Mouse (Mus musculus): ENCODE data around the gene Clptm1. TPM values are rescaled to one million over a fixed set of nuclear protein-coding genes. Genes with fewer than 3 reads are reported as not detected.

Clptm1 gene
- total and polyA plus RNA-seq, 2 experiments from 2014 or later, result 109 to 136 TPM

GRCm38 (mm10) chr7:19633855-19634254 is 31.0 kb downstream of the Clptm1 start:
- WGBS, result 96% methylated on average over 15 of the region's 15 CpGs

DNA sequence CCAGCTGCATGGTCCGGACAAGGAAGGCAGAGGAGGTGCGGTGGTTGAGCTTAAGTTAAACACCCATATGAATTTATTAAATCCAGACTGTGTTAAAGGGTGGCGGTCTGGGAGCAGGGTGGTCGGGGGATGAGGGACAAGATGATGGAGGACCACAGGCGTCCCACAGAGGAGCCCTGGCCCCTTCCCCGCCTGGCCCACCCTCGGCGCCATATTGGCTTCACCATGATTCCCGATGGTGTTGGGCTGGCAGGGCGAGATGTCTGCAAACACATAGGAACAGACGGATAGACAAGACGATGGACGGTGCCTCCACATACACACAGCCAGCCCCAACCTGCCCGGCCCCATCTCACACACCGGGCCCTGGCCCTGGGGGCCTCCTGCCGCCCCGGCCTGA is 31.6 kb downstream of the Clptm1 start:
- Histone ChIP-seq H3K27ac (ENCODE audit: low read depth, low read length) (no peak overlapping the region), H3K27me3 (ENCODE audit: insufficient read depth, low read length) (no peaks in the 10 kb centered on the region), H3K9ac (no peak overlapping the region), H3K4me3 (ENCODE audit: low read depth, low read length) (no peak overlapping the region), H3K4me1 (ENCODE audit: insufficient read depth) (no peaks in the 10 kb centered on the region), H3K36me3 (ENCODE audit: insufficient read depth) (peaks cover 58% of the 10 kb centered on the region), H3K4me2 (ENCODE audit: low read depth) (no peak overlapping the region), H3K9me3 (ENCODE audit: low read length) (no peaks in the 10 kb centered on the region)
- DNase-seq, result no peak
- WGBS, result 90% methylated on average over 17 of the region's 17 CpGs
- TF ChIP-seq CTCF (IDR thresholded peaks at IDR 0.05; ENCODE audit: low read depth), result no peak
- ATAC-seq, result no peak

More at GRCm38 (mm10) chr7:19633855-19634254, 31.0 kb downstream of the Clptm1 start:
- no peaks in the 10 kb centered on the region for H3K9me3 ChIP-seq (ENCODE audit: low read length)
- H3K36me3 ChIP-seq (ENCODE audit: insufficient read depth), result peaks cover 65% of the 10 kb centered on the region
- ATAC-seq, result no peak
- H3K4me3 ChIP-seq (ENCODE audit: low read depth, low read length), result no peak overlapping the region
- no peaks in the 10 kb centered on the region for H3K4me1 ChIP-seq (ENCODE audit: insufficient read depth)
- DNase-seq, result no peak
- H3K27me3 ChIP-seq (ENCODE audit: insufficient read depth, low read length), result no peaks in the 10 kb centered on the region
- H3K4me2 ChIP-seq (ENCODE audit: low read depth), result no peak overlapping the region
- TF ChIP-seq CTCF (IDR thresholded peaks at IDR 0.05; ENCODE audit: low read depth), result no peak
- no peak overlapping the region for H3K9ac ChIP-seq
- no peak overlapping the region for H3K27ac ChIP-seq (ENCODE audit: low read depth, low read length)

- Histone ChIP-seq H3K4me2 (ENCODE audit: low read depth) (no peak overlapping the region), H3K9ac (no peak overlapping the region), H3K27ac (ENCODE audit: low read depth, low read length) (no peak overlapping the region), H3K9me3 (ENCODE audit: low read length) (no peaks in the 10 kb centered on the region), H3K27me3 (ENCODE audit: insufficient read depth, low read length) (no peaks in the 10 kb centered on the region), H3K36me3 (ENCODE audit: insufficient read depth) (peaks cover 54% of the 10 kb centered on the region), H3K4me3 (ENCODE audit: low read depth, low read length) (no peak overlapping the region), H3K4me1 (ENCODE audit: insufficient read depth) (no peaks in the 10 kb centered on the region)
- ATAC-seq (no peak), DNase-seq (no peak)
- TF ChIP-seq CTCF (IDR thresholded peaks at IDR 0.05; ENCODE audit: low read depth), result no peak
These were observed 32.1 kb downstream of the Clptm1 start for GRCm38 (mm10) chr7:19632720-19633119.

GRCm38 (mm10) chr7:19632275-19632674 is 32.6 kb downstream of the Clptm1 start:
- no peak for TF ChIP-seq CTCF (IDR thresholded peaks at IDR 0.05; ENCODE audit: low read depth)
- H3K9ac ChIP-seq, result no peak overlapping the region
- H3K27ac ChIP-seq (ENCODE audit: low read depth, low read length), result no peak overlapping the region
- DNase-seq, result no peak
- H3K4me2 ChIP-seq (ENCODE audit: low read depth), result no peak overlapping the region
- no peaks in the 10 kb centered on the region for H3K4me1 ChIP-seq (ENCODE audit: insufficient read depth)
- H3K27me3 ChIP-seq (ENCODE audit: insufficient read depth, low read length), result no peaks in the 10 kb centered on the region
- no peaks in the 10 kb centered on the region for H3K9me3 ChIP-seq (ENCODE audit: low read length)
- H3K4me3 ChIP-seq (ENCODE audit: low read depth, low read length), result no peak overlapping the region
- H3K36me3 ChIP-seq (ENCODE audit: insufficient read depth), result peaks cover 49% of the 10 kb centered on the region
- ATAC-seq, result no peak

DNA sequence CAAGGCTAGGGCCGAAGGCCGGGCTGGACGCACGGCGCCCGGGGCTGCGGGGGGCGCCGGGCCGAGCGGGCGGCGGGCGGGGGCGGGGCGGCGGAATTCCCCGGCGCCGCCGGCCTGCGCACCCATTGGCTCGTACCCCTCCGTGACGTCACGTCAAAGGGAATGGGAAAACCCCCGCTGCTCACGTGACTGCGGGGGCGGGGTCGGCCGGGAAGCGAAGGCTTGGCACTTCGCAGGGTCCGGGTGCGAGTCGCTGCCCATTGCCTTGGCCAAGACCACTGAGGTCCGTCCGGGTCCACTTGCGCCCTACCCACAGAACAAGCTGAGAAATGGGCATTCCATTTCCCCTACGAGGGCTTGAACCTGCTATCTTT is 35.5 kb downstream of the Clptm1 start, which contains the start of gene Relb:
Gene Relb (minus strand): TSS at position 78 of the 374 bp plus-strand sequence.
- WGBS, result 4% methylated on average over 39 of the region's 41 CpGs
- ATAC-seq, result peak; percentile 85

GRCm38 (mm10) chr7:19628536-19629360 is 36.1 kb downstream of the Clptm1 start:
- ATAC-seq, result peak; percentile 82
- peak overlapping the region; percentile 76 for H3K4me3 ChIP-seq (ENCODE audit: low read depth, low read length)
- peak overlapping the region; percentile 92 for H3K4me2 ChIP-seq (ENCODE audit: low read depth)
- H3K4me1 ChIP-seq (ENCODE audit: insufficient read depth), result no peaks in the 10 kb centered on the region
- TF ChIP-seq CTCF (IDR thresholded peaks at IDR 0.05; ENCODE audit: low read depth), result no peak
- peaks cover 14% of the 10 kb centered on the region for H3K36me3 ChIP-seq (ENCODE audit: insufficient read depth)
- H3K9me3 ChIP-seq (ENCODE audit: low read length), result no peaks in the 10 kb centered on the region
- H3K9ac ChIP-seq, result peak overlapping the region; percentile 49
- WGBS, result 2% methylated on average over 53 of the region's 57 CpGs
- no peaks in the 10 kb centered on the region for H3K27me3 ChIP-seq (ENCODE audit: insufficient read depth, low read length)
- H3K27ac ChIP-seq (ENCODE audit: low read depth, low read length), result peak overlapping the region; percentile 57; the same call in 1 of the 2 replicates
- peak; percentile 82 for DNase-seq

More for the DNA sequence above, 35.5 kb downstream of the Clptm1 start, which contains the start of gene Relb:
- peak within 1 kb of the TSS; percentile 92 for H3K4me2 ChIP-seq (ENCODE audit: low read depth)
- no peaks in the 10 kb centered on the region for H3K4me1 ChIP-seq (ENCODE audit: insufficient read depth)
- DNase-seq, result peak; percentile 92
- H3K27me3 ChIP-seq (ENCODE audit: insufficient read depth, low read length), result no peaks in the 10 kb centered on the region
- peaks cover 20% of the 10 kb centered on the region for H3K36me3 ChIP-seq (ENCODE audit: insufficient read depth)
- H3K4me3 ChIP-seq (ENCODE audit: low read depth, low read length), result peak within 1 kb of the TSS; percentile 76
- peak within 1 kb of the TSS; percentile 49 for H3K9ac ChIP-seq
- H3K9me3 ChIP-seq (ENCODE audit: low read length), result no peaks in the 10 kb centered on the region
- peak within 1 kb of the TSS; percentile 57; the same call in 1 of the 2 replicates for H3K27ac ChIP-seq (ENCODE audit: low read depth, low read length)
- TF ChIP-seq CTCF (IDR thresholded peaks at IDR 0.05; ENCODE audit: low read depth), result no peak

- peak overlapping the region; percentile 49; the same call in 1 of the 2 replicates for H3K9ac ChIP-seq
These were observed 36.7 kb downstream of the Clptm1 start for GRCm38 (mm10) chr7:19628192-19628535.

More at GRCm38 (mm10) chr7:19628192-19628535, 36.7 kb downstream of the Clptm1 start:
- ATAC-seq (no peak), DNase-seq (no peak)
- Histone ChIP-seq H3K4me1 (ENCODE audit: insufficient read depth) (no peaks in the 10 kb centered on the region), H3K36me3 (ENCODE audit: insufficient read depth) (peaks cover 9% of the 10 kb centered on the region), H3K9me3 (ENCODE audit: low read length) (no peaks in the 10 kb centered on the region), H3K27me3 (ENCODE audit: insufficient read depth, low read length) (no peaks in the 10 kb centered on the region), H3K27ac (ENCODE audit: low read depth, low read length) (no peak overlapping the region), H3K4me2 (ENCODE audit: low read depth) (peak overlapping the region; percentile 92), H3K4me3 (ENCODE audit: low read depth, low read length) (peak overlapping the region; percentile 76)
- TF ChIP-seq CTCF (IDR thresholded peaks at IDR 0.05; ENCODE audit: low read depth), result no peak
- 16% methylated on average over 17 of the region's 17 CpGs for WGBS
